Mouse (Mus musculus): ENCODE data around the gene Ift122.

- TF ChIP-seq POLR2A (IDR thresholded peaks at IDR 0.05; ENCODE audit: low read depth, low read length) (no peak), CTCF (IDR thresholded peaks at IDR 0.05; ENCODE audit: extremely low read depth, insufficient read depth, insufficient read length, insufficient replicate concordance) (no peak)
Measured at GRCm38 (mm10) chr6:115958445-115958844, 105.2 kb downstream of the Ift122 start.
